Mouse (Mus musculus): ENCODE results near the gene Scel. TPM values are rescaled to one million over a fixed set of nuclear protein-coding genes. Genes with fewer than 3 reads are reported as not detected.

Scel gene
- polyA plus RNA-seq, 1 experiment from 2014 or later: 2.0 TPM

GRCm38 (mm10) chr14:103550480-103550879 lies 37.3 kb downstream of the Scel start:
- no peak overlapping the region for H3K4me2 ChIP-seq (replicated peaks; ENCODE audit: low read depth, low read length)
- no peak overlapping the region for H3K4me3 ChIP-seq (ENCODE audit: low read length)
- WGBS: 17% methylated on average over 8 of the region's 8 CpGs
- H3K9me3 ChIP-seq (ENCODE audit: control insufficient read depth, low read length): no peaks in the 10 kb centered on the region
- H3K4me1 ChIP-seq (ENCODE audit: control insufficient read depth, insufficient read depth, low read length): no peaks in the 10 kb centered on the region
- no peak overlapping the region for H3K27ac ChIP-seq (ENCODE audit: low read depth, low read length)
- H3K36me3 ChIP-seq (ENCODE audit: control insufficient read depth, insufficient read depth, low read length): no peaks in the 10 kb centered on the region
- no peaks in the 10 kb centered on the region for H3K27me3 ChIP-seq (ENCODE audit: control insufficient read depth, insufficient read depth, low read length)
- no peak overlapping the region for H3K9ac ChIP-seq (ENCODE audit: low read depth, low read length)
- peak; percentile 82 for ATAC-seq (ENCODE audit: low FRiP score, low TSS enrichment)

GRCm38 (mm10) chr14:103550921-103551320 lies 37.8 kb downstream of the Scel start:
- ATAC-seq (ENCODE audit: low FRiP score, low TSS enrichment): peak; percentile 43; the same call in 1 of the 2 replicates
- no peak overlapping the region for H3K4me3 ChIP-seq (ENCODE audit: low read length)
- H3K9me3 ChIP-seq (ENCODE audit: control insufficient read depth, low read length): no peaks in the 10 kb centered on the region
- H3K36me3 ChIP-seq (ENCODE audit: control insufficient read depth, insufficient read depth, low read length): no peaks in the 10 kb centered on the region
- H3K27ac ChIP-seq (ENCODE audit: low read depth, low read length): no peak overlapping the region
- H3K4me1 ChIP-seq (ENCODE audit: control insufficient read depth, insufficient read depth, low read length): no peaks in the 10 kb centered on the region
- H3K4me2 ChIP-seq (replicated peaks; ENCODE audit: low read depth, low read length): no peak overlapping the region
- no peaks in the 10 kb centered on the region for H3K27me3 ChIP-seq (ENCODE audit: control insufficient read depth, insufficient read depth, low read length)
- no peak overlapping the region for H3K9ac ChIP-seq (ENCODE audit: low read depth, low read length)
- 78% methylated on average over 10 of the region's 10 CpGs for WGBS

GRCm38 (mm10) chr14:103551921-103552320 lies 38.8 kb downstream of the Scel start:
- no peaks in the 10 kb centered on the region for H3K9me3 ChIP-seq (ENCODE audit: control insufficient read depth, low read length)

GRCm38 (mm10) chr14:103552379-103552778 lies 39.2 kb downstream of the Scel start:
- H3K4me1 ChIP-seq (ENCODE audit: control insufficient read depth, insufficient read depth, low read length): no peaks in the 10 kb centered on the region
- no peaks in the 10 kb centered on the region for H3K9me3 ChIP-seq (ENCODE audit: control insufficient read depth, low read length)
- H3K4me3 ChIP-seq (ENCODE audit: low read length): no peak overlapping the region
- no peaks in the 10 kb centered on the region for H3K27me3 ChIP-seq (ENCODE audit: control insufficient read depth, insufficient read depth, low read length)
- no peak overlapping the region for H3K27ac ChIP-seq (ENCODE audit: low read depth, low read length)
- H3K4me2 ChIP-seq (replicated peaks; ENCODE audit: low read depth, low read length): no peak overlapping the region
- no peaks in the 10 kb centered on the region for H3K36me3 ChIP-seq (ENCODE audit: control insufficient read depth, insufficient read depth, low read length)
- ATAC-seq (ENCODE audit: low FRiP score, low TSS enrichment): no peak
- WGBS: 72% methylated on average over 4 of the region's 4 CpGs
- no peak overlapping the region for H3K9ac ChIP-seq (ENCODE audit: low read depth, low read length)

More at GRCm38 (mm10) chr14:103551921-103552320, 38.8 kb downstream of the Scel start:
- Histone ChIP-seq H3K27ac (ENCODE audit: low read depth, low read length) (no peak overlapping the region), H3K27me3 (ENCODE audit: control insufficient read depth, insufficient read depth, low read length) (no peaks in the 10 kb centered on the region), H3K4me3 (ENCODE audit: low read length) (no peak overlapping the region), H3K4me1 (ENCODE audit: control insufficient read depth, insufficient read depth, low read length) (no peaks in the 10 kb centered on the region), H3K36me3 (ENCODE audit: control insufficient read depth, insufficient read depth, low read length) (no peaks in the 10 kb centered on the region), H3K4me2 (replicated peaks; ENCODE audit: low read depth, low read length) (no peak overlapping the region), H3K9ac (ENCODE audit: low read depth, low read length) (no peak overlapping the region)
- no peak for ATAC-seq (ENCODE audit: low FRiP score, low TSS enrichment)
- WGBS: 84% methylated on average over 4 of the region's 4 CpGs

GRCm38 (mm10) chr14:103556609-103557008 lies 43.5 kb downstream of the Scel start:
- no peak for ATAC-seq (ENCODE audit: low FRiP score, low TSS enrichment)
- Histone ChIP-seq H3K4me3 (ENCODE audit: low read length) (no peak overlapping the region), H3K4me2 (replicated peaks; ENCODE audit: low read depth, low read length) (no peak overlapping the region), H3K9me3 (ENCODE audit: control insufficient read depth, low read length) (no peaks in the 10 kb centered on the region), H3K36me3 (ENCODE audit: control insufficient read depth, insufficient read depth, low read length) (no peaks in the 10 kb centered on the region), H3K27ac (ENCODE audit: low read depth, low read length) (no peak overlapping the region), H3K9ac (ENCODE audit: low read depth, low read length) (no peak overlapping the region), H3K27me3 (ENCODE audit: control insufficient read depth, insufficient read depth, low read length) (no peaks in the 10 kb centered on the region), H3K4me1 (ENCODE audit: control insufficient read depth, insufficient read depth, low read length) (no peaks in the 10 kb centered on the region)
- WGBS: 62% methylated on average over 5 of the region's 5 CpGs

GRCm38 (mm10) chr14:103561383-103562096 lies 48.4 kb downstream of the Scel start:
- H3K9ac ChIP-seq (ENCODE audit: low read depth, low read length): no peak overlapping the region
- no peak overlapping the region for H3K27ac ChIP-seq (ENCODE audit: low read depth, low read length)
- no peaks in the 10 kb centered on the region for H3K36me3 ChIP-seq (ENCODE audit: control insufficient read depth, insufficient read depth, low read length)
- no peak for ATAC-seq (ENCODE audit: low FRiP score, low TSS enrichment)
- H3K4me3 ChIP-seq (ENCODE audit: low read length): no peak overlapping the region
- WGBS: 85% methylated on average over 8 of the region's 8 CpGs
- no peaks in the 10 kb centered on the region for H3K9me3 ChIP-seq (ENCODE audit: control insufficient read depth, low read length)
- H3K4me2 ChIP-seq (replicated peaks; ENCODE audit: low read depth, low read length): no peak overlapping the region
- H3K27me3 ChIP-seq (ENCODE audit: control insufficient read depth, insufficient read depth, low read length): no peaks in the 10 kb centered on the region
- no peaks in the 10 kb centered on the region for H3K4me1 ChIP-seq (ENCODE audit: control insufficient read depth, insufficient read depth, low read length)

- Histone ChIP-seq H3K9ac (ENCODE audit: low read depth, low read length) (no peak overlapping the region), H3K9me3 (ENCODE audit: control insufficient read depth, low read length) (no peaks in the 10 kb centered on the region), H3K27ac (ENCODE audit: low read depth, low read length) (no peak overlapping the region), H3K4me3 (ENCODE audit: low read length) (no peak overlapping the region), H3K36me3 (ENCODE audit: control insufficient read depth, insufficient read depth, low read length) (no peaks in the 10 kb centered on the region), H3K4me1 (ENCODE audit: control insufficient read depth, insufficient read depth, low read length) (no peaks in the 10 kb centered on the region), H3K4me2 (replicated peaks; ENCODE audit: low read depth, low read length) (no peak overlapping the region), H3K27me3 (ENCODE audit: control insufficient read depth, insufficient read depth, low read length) (no peaks in the 10 kb centered on the region)
- 23% methylated on average over 1 of the region's 1 CpGs for WGBS
- peak; percentile 28; the same call in 1 of the 2 replicates for ATAC-seq (ENCODE audit: low FRiP score, low TSS enrichment)
Observed at GRCm38 (mm10) chr14:103567957-103568356, 54.8 kb downstream of the Scel start.

GRCm38 (mm10) chr14:103568433-103568832 lies 55.3 kb downstream of the Scel start:
- peak; percentile 87; the same call in 1 of the 2 replicates for ATAC-seq (ENCODE audit: low FRiP score, low TSS enrichment)

GRCm38 (mm10) chr14:103571598-103572320 lies 58.6 kb downstream of the Scel start:
- Histone ChIP-seq H3K9ac (ENCODE audit: low read depth, low read length) (no peak overlapping the region), H3K27ac (ENCODE audit: low read depth, low read length) (no peak overlapping the region), H3K4me2 (replicated peaks; ENCODE audit: low read depth, low read length) (no peak overlapping the region), H3K9me3 (ENCODE audit: control insufficient read depth, low read length) (no peaks in the 10 kb centered on the region), H3K4me3 (ENCODE audit: low read length) (no peak overlapping the region), H3K36me3 (ENCODE audit: control insufficient read depth, insufficient read depth, low read length) (no peaks in the 10 kb centered on the region), H3K4me1 (ENCODE audit: control insufficient read depth, insufficient read depth, low read length) (no peaks in the 10 kb centered on the region), H3K27me3 (ENCODE audit: control insufficient read depth, insufficient read depth, low read length) (no peaks in the 10 kb centered on the region)
- ATAC-seq (ENCODE audit: low FRiP score, low TSS enrichment): no peak
- WGBS: 79% methylated on average over 13 of the region's 13 CpGs

More at GRCm38 (mm10) chr14:103568433-103568832, 55.3 kb downstream of the Scel start:
- H3K27ac ChIP-seq (ENCODE audit: low read depth, low read length): no peak overlapping the region
- no peaks in the 10 kb centered on the region for H3K36me3 ChIP-seq (ENCODE audit: control insufficient read depth, insufficient read depth, low read length)
- 34% methylated on average over 2 of the region's 2 CpGs for WGBS
- H3K4me1 ChIP-seq (ENCODE audit: control insufficient read depth, insufficient read depth, low read length): no peaks in the 10 kb centered on the region
- no peaks in the 10 kb centered on the region for H3K9me3 ChIP-seq (ENCODE audit: control insufficient read depth, low read length)
- H3K9ac ChIP-seq (ENCODE audit: low read depth, low read length): no peak overlapping the region
- no peak overlapping the region for H3K4me2 ChIP-seq (replicated peaks; ENCODE audit: low read depth, low read length)
- H3K27me3 ChIP-seq (ENCODE audit: control insufficient read depth, insufficient read depth, low read length): no peaks in the 10 kb centered on the region
- no peak overlapping the region for H3K4me3 ChIP-seq (ENCODE audit: low read length)

Data from kidney, embryonic 14.5 days (tissue).